Mouse (Mus musculus) hindbrain, embryonic 16.5 days (tissue): ENCODE measurements around the gene Rai1. TPM values are rescaled to one million over a fixed set of nuclear protein-coding genes. Genes with fewer than 3 reads are reported as not detected.

ENCODE experiments used
- microRNA-seq: library from miRNA; unstranded; fragments of <30 nt; microRNA quantifications from one replicate; pipeline ENCODE4, GENCODE M21; 2017
- polyA plus RNA-seq: library from polyadenylated mRNA; unstranded; fragments of >200 nt; fragmentation: Nextera tagmentation; extraction: Ambion mirVana; gene quantifications from 2 replicates; pipeline ENCODE4 v1.2.1, GENCODE M21; 2015

Gene Rai1
- polyA plus RNA-seq, 1 experiment from 2014 or later, result 24.3 TPM

Small RNAs within 50 kb of the gene (microRNA-seq; reads per million reads assigned to microRNA genes)
- not detected for gene Mir6921
- not detected for gene Mir6922

Other genes with a start within 250 kb of the Rai1 start
- gene Med9, start 156.8 kb upstream of the Rai1 start, polyA plus RNA-seq, result 40.3 and 40.4 TPM in 2 replicates
- gene Rasd1, start 140.1 kb upstream of the Rai1 start, polyA plus RNA-seq, result 1.4 TPM in 2 replicates
- 8.3 and 9.1 TPM in 2 replicates for gene Pemt, start 58.5 kb upstream of the Rai1 start, polyA plus RNA-seq
- gene Srebf1, start 117.6 kb downstream of the Rai1 start, polyA plus RNA-seq, result 42.5 and 44.8 TPM in 2 replicates
- 69.2 and 79.3 TPM in 2 replicates for gene Tom1l2, start 247.9 kb downstream of the Rai1 start, polyA plus RNA-seq
- 6.0 and 7.8 TPM in 2 replicates for gene Drc3, start 248.3 kb downstream of the Rai1 start, polyA plus RNA-seq